Mouse (Mus musculus) limb, embryonic 11.5 days (tissue): ENCODE measurements around the gene Foxred2. TPM values are rescaled to one million over a fixed set of nuclear protein-coding genes. Genes with fewer than 3 reads are reported as not detected.
A peak's percentile ranks its signal among the peaks of the same experiment; 100 is the strongest.

Source experiments
- ATAC-seq: fragments of 200-750 bp; cut with Nextera tagmentation; 2 replicates; pipeline ENCODE4 v1.8.0; 2017; ENCODE audit warnings: low read depth; ENCODE audit not compliant: insufficient number of reproducible peaks, low FRiP score, low TSS enrichment
- DNase-seq: peaks from one replicate; pipeline ENCODE4 v3.0.0-alpha.2; 2015; ENCODE audit warnings: low spot score
- H3K27ac ChIP-seq: fragments of 300-500 bp; sonication (generic); replicated peaks from 2 replicates; pipeline ENCODE4 v1.5.1; 2014; ENCODE audit warnings: low read depth, mild to moderate bottlenecking, low read length
- H3K27me3 ChIP-seq: fragments of 300-500 bp; sonication (generic); 2 replicates; pipeline ENCODE4 v1.6.1; 2014; ENCODE audit warnings: mild to moderate bottlenecking, low read length, mixed read lengths; ENCODE audit not compliant: control insufficient read depth, insufficient read depth
- H3K36me3 ChIP-seq: fragments of 300-500 bp; sonication (generic); 2 replicates; pipeline ENCODE4 v1.6.1; 2014; ENCODE audit warnings: mild to moderate bottlenecking, low read length, moderate library complexity, mixed read lengths; ENCODE audit not compliant: control insufficient read depth, insufficient read depth
- H3K4me1 ChIP-seq: fragments of 300-500 bp; sonication (generic); 2 replicates; pipeline ENCODE4 v1.6.1; 2014; ENCODE audit warnings: low read length, mixed read lengths; ENCODE audit not compliant: control insufficient read depth, insufficient read depth
- H3K4me2 ChIP-seq: fragments of 300-500 bp; sonication (generic); 2 replicates; pipeline ENCODE4 v1.6.1; 2014; ENCODE audit warnings: low read depth, mild to moderate bottlenecking, moderate library complexity; ENCODE audit not compliant: severe bottlenecking
- H3K4me3 ChIP-seq: fragments of 300-500 bp; sonication (generic); 2 replicates; pipeline ENCODE4 v1.5.1; 2014; ENCODE audit warnings: low read depth, low read length
- H3K9ac ChIP-seq: fragments of 300-500 bp; sonication (generic); 2 replicates; pipeline ENCODE4 v1.6.1; 2014; ENCODE audit warnings: mild to moderate bottlenecking, low read length
- H3K9me3 ChIP-seq: fragments of 300-500 bp; sonication (generic); 2 replicates; pipeline ENCODE4 v1.6.1; 2016; ENCODE audit warnings: low read length; ENCODE audit not compliant: control insufficient read depth
- WGBS: fragments of 180-500 bp; shearing (Covaris S2); extraction: QIAGEN DNeasy Blood & Tissue Kit; methylation state at CpG from one replicate; pipeline ENCODE4 v1.1.7; 2014; 5-methylcytosine and 5-hydroxymethylcytosine counted together
- polyA plus RNA-seq: library from polyadenylated mRNA; unstranded; fragments of >200 nt; fragmentation: Nextera tagmentation; extraction: Ambion mirVana; gene quantifications from 2 replicates; pipeline ENCODE4 v1.2.1, GENCODE M21; 2014

The Foxred2 gene
- polyA plus RNA-seq, 1 experiment from 2014 or later = 6.1 TPM

GRCm38 (mm10) chr15:77935673-77936375, 20.7 kb downstream of the Foxred2 start:
- no peaks in the 10 kb centered on the region for H3K9me3 ChIP-seq
- no peaks in the 10 kb centered on the region for H3K4me1 ChIP-seq
- H3K9ac ChIP-seq = no peak overlapping the region
- no peaks in the 10 kb centered on the region for H3K27me3 ChIP-seq
- no peak overlapping the region for H3K27ac ChIP-seq
- H3K4me2 ChIP-seq = no peak overlapping the region
- H3K4me3 ChIP-seq = no peak overlapping the region
- ATAC-seq = no peak
- WGBS = 84% methylated on average over 14 of the region's 14 CpGs
- no peak for DNase-seq
- H3K36me3 ChIP-seq = no peaks in the 10 kb centered on the region

GRCm38 (mm10) chr15:77934968-77935367, 21.6 kb downstream of the Foxred2 start:
- Histone ChIP-seq H3K27ac (no peak overlapping the region), H3K4me1 (no peaks in the 10 kb centered on the region), H3K9ac (no peak overlapping the region), H3K9me3 (no peaks in the 10 kb centered on the region), H3K36me3 (no peaks in the 10 kb centered on the region), H3K27me3 (no peaks in the 10 kb centered on the region), H3K4me2 (no peak overlapping the region), H3K4me3 (no peak overlapping the region)
- 59% methylated on average over 5 of the region's 5 CpGs for WGBS
- no peak for ATAC-seq
- no peak for DNase-seq

- WGBS = 73% methylated on average over 11 of the region's 11 CpGs
- Histone ChIP-seq H3K9ac (peak overlapping the region; percentile 18; the same call in 1 of the 2 replicates), H3K36me3 (no peaks in the 10 kb centered on the region), H3K27ac (no peak overlapping the region), H3K4me3 (no peak overlapping the region), H3K9me3 (no peaks in the 10 kb centered on the region), H3K27me3 (no peaks in the 10 kb centered on the region), H3K4me2 (no peak overlapping the region), H3K4me1 (0 out of 2 replicates have a peak, but pooled peaks cover 4% of the 10 kb centered on the region)
- DNase-seq (no peak), ATAC-seq (no peak)
These were observed 22.2 kb downstream of the Foxred2 start for GRCm38 (mm10) chr15:77934326-77934725.

- Histone ChIP-seq H3K9me3 (no peaks in the 10 kb centered on the region), H3K4me3 (no peak overlapping the region), H3K27me3 (no peaks in the 10 kb centered on the region), H3K9ac (no peak overlapping the region), H3K4me2 (no peak overlapping the region), H3K4me1 (0 out of 2 replicates have a peak, but pooled peaks cover 4% of the 10 kb centered on the region), H3K36me3 (no peaks in the 10 kb centered on the region), H3K27ac (no peak overlapping the region)
- ATAC-seq = no peak
- WGBS = 0% methylated on average over 14 of the region's 14 CpGs
- DNase-seq = peak; percentile 100
These were observed 22.8 kb downstream of the Foxred2 start for GRCm38 (mm10) chr15:77933770-77934169.

GRCm38 (mm10) chr15:77933222-77933621, 23.3 kb downstream of the Foxred2 start:
- no peak for DNase-seq
- ATAC-seq = no peak
- Histone ChIP-seq H3K4me3 (no peak overlapping the region), H3K27me3 (no peaks in the 10 kb centered on the region), H3K4me1 (0 out of 2 replicates have a peak, but pooled peaks cover 4% of the 10 kb centered on the region), H3K36me3 (no peaks in the 10 kb centered on the region), H3K9me3 (no peaks in the 10 kb centered on the region), H3K27ac (no peak overlapping the region), H3K4me2 (no peak overlapping the region), H3K9ac (no peak overlapping the region)
- WGBS = 80% methylated on average over 3 of the region's 3 CpGs

GRCm38 (mm10) chr15:77931689-77932016, 24.9 kb downstream of the Foxred2 start:
- DNase-seq (no peak), ATAC-seq (no peak)
- no peak overlapping the region for H3K27ac ChIP-seq
- H3K9me3 ChIP-seq = no peaks in the 10 kb centered on the region
- H3K36me3 ChIP-seq = no peaks in the 10 kb centered on the region
- WGBS = 72% methylated on average over 6 of the region's 6 CpGs
- H3K9ac ChIP-seq = no peak overlapping the region
- peaks cover 8% of the 10 kb centered on the region; the same call in 1 of the 2 replicates for H3K4me1 ChIP-seq
- no peaks in the 10 kb centered on the region for H3K27me3 ChIP-seq
- H3K4me3 ChIP-seq = no peak overlapping the region
- no peak overlapping the region for H3K4me2 ChIP-seq

- Histone ChIP-seq H3K4me1 (peaks cover 8% of the 10 kb centered on the region; the same call in 1 of the 2 replicates), H3K4me2 (no peak overlapping the region), H3K9me3 (no peaks in the 10 kb centered on the region), H3K4me3 (no peak overlapping the region), H3K36me3 (no peaks in the 10 kb centered on the region), H3K27me3 (no peaks in the 10 kb centered on the region), H3K9ac (no peak overlapping the region), H3K27ac (no peak overlapping the region)
- WGBS = 79% methylated on average over 6 of the region's 6 CpGs
- no peak for DNase-seq
- no peak for ATAC-seq
These were observed 25.4 kb downstream of the Foxred2 start for GRCm38 (mm10) chr15:77930986-77931688.

- Histone ChIP-seq H3K4me3 (peak overlapping the region; percentile 64), H3K9me3 (no peaks in the 10 kb centered on the region), H3K4me2 (peak overlapping the region; percentile 82), H3K36me3 (peaks cover under 1% of the 10 kb centered on the region; the same call in 1 of the 2 replicates), H3K4me1 (peaks cover 8% of the 10 kb centered on the region; the same call in 1 of the 2 replicates), H3K9ac (peak overlapping the region; percentile 62), H3K27ac (no peak overlapping the region), H3K27me3 (no peaks in the 10 kb centered on the region)
- 57% methylated on average over 8 of the region's 8 CpGs for WGBS
- no peak for DNase-seq
- ATAC-seq = no peak
These were observed 26.7 kb downstream of the Foxred2 start for GRCm38 (mm10) chr15:77929804-77930203.
